Mouse (Mus musculus) hindbrain, postnatal 0 days (tissue): ENCODE data around the gene Schip1. TPM values are rescaled to one million over a fixed set of nuclear protein-coding genes. Genes with fewer than 3 reads are reported as not detected.

Experiments used
- ATAC-seq: fragments of 200-750 bp; cut with Nextera tagmentation; 2 replicates; pipeline ENCODE4 v1.8.0; 2017; ENCODE audit warnings: mild to moderate bottlenecking, moderate TSS enrichment, moderate library complexity
- DNase-seq: peaks from one replicate; pipeline ENCODE4 v3.0.0-alpha.2; 2015; ENCODE audit warnings: low spot score
- H3K27ac ChIP-seq: fragments of 300-500 bp; sonication (generic); 2 replicates; pipeline ENCODE4 v1.5.1; 2014; ENCODE audit warnings: mild to moderate bottlenecking
- H3K27me3 ChIP-seq: fragments of 300-500 bp; sonication (generic); 2 replicates; pipeline ENCODE4 v1.6.1; 2014; ENCODE audit warnings: low read length, mixed read lengths; ENCODE audit not compliant: insufficient read depth
- H3K36me3 ChIP-seq: fragments of 300-500 bp; sonication (generic); 2 replicates; pipeline ENCODE4 v1.6.1; 2014; ENCODE audit warnings: low read length, mixed read lengths; ENCODE audit not compliant: insufficient read depth
- H3K4me1 ChIP-seq: fragments of 300-500 bp; sonication (generic); 2 replicates; pipeline ENCODE4 v1.6.1; 2014; ENCODE audit warnings: antibody characterized with exemption, low read length, mixed read lengths; ENCODE audit not compliant: insufficient read depth
- H3K4me2 ChIP-seq: fragments of 300-500 bp; sonication (generic); 2 replicates; pipeline ENCODE4 v1.6.1; 2014; ENCODE audit warnings: low read depth, mild to moderate bottlenecking, low read length, moderate library complexity, mixed read lengths
- H3K4me3 ChIP-seq: fragments of 300-500 bp; sonication (generic); 2 replicates; pipeline ENCODE4 v1.5.1; 2014; ENCODE audit warnings: low read length
- H3K9ac ChIP-seq: fragments of 300-500 bp; sonication (generic); replicated peaks from 2 replicates; pipeline ENCODE4 v1.6.1; 2014; ENCODE audit warnings: mild to moderate bottlenecking, low read length, moderate library complexity, mixed read lengths
- H3K9me3 ChIP-seq: fragments of 300-500 bp; sonication (generic); 2 replicates; pipeline ENCODE4 v1.6.1; 2016; ENCODE audit warnings: low read length, mixed read lengths
- CTCF ChIP-seq: IDR thresholded peaks from 2 replicates; pipeline ENCODE4 v1.5.1; 2016; ENCODE audit warnings: antibody characterized with exemption, control low read depth, low read depth
- WGBS: fragments of 180-500 bp; shearing (Covaris S2); extraction: QIAGEN DNeasy Blood & Tissue Kit; methylation state at CpG from one replicate; pipeline ENCODE4 v1.1.7; 2014; 5-methylcytosine and 5-hydroxymethylcytosine counted together
- polyA plus RNA-seq: library from polyadenylated mRNA; unstranded; fragments of >200 nt; fragmentation: Nextera tagmentation; extraction: Ambion mirVana; gene quantifications from 2 replicates; pipeline ENCODE4 v1.2.1, GENCODE M21; 2015
- total RNA-seq: library from RNA; depleted of rRNA; stranded (reverse); fragments of >200 nt; gene quantifications from 2 replicates; pipeline ENCODE4 v1.2.3, GENCODE M21; 2014

The Schip1 gene
- total and polyA plus RNA-seq, 2 experiments from 2014 or later: 94.3 to 163 TPM

GRCm38 (mm10) chr3:68572249-68573225 is 507.9 kb downstream of the Schip1 start:
- Histone ChIP-seq H3K4me1 (peaks cover 21% of the 10 kb centered on the region), H3K9ac (peak overlapping the region; percentile 77), H3K4me3 (peak overlapping the region; percentile 53), H3K36me3 (no peaks in the 10 kb centered on the region), H3K27me3 (no peaks in the 10 kb centered on the region), H3K4me2 (peak overlapping the region; percentile 71), H3K27ac (peak overlapping the region; percentile 97), H3K9me3 (no peaks in the 10 kb centered on the region)
- TF ChIP-seq CTCF: no peak
- peak; percentile 90 for DNase-seq
- peak; percentile 95 for ATAC-seq
- WGBS: 6% methylated on average over 28 of the region's 28 CpGs

- Histone ChIP-seq H3K4me3 (peak overlapping the region; percentile 53), H3K9me3 (no peaks in the 10 kb centered on the region), H3K27ac (peak overlapping the region; percentile 97), H3K36me3 (no peaks in the 10 kb centered on the region), H3K4me1 (peaks cover 21% of the 10 kb centered on the region), H3K27me3 (no peaks in the 10 kb centered on the region), H3K9ac (peak overlapping the region; percentile 77), H3K4me2 (peak overlapping the region; percentile 71)
- no peak; the same call in 1 of the 2 replicates for TF ChIP-seq CTCF
- WGBS: 23% methylated on average over 3 of the region's 3 CpGs
- ATAC-seq (no peak), DNase-seq (peak; percentile 54)
These were observed 508.6 kb downstream of the Schip1 start for GRCm38 (mm10) chr3:68573226-68573624.

- peak overlapping the region; percentile 97 for H3K27ac ChIP-seq
- peak overlapping the region; percentile 77 for H3K9ac ChIP-seq
- H3K4me3 ChIP-seq: peak overlapping the region; percentile 53
- no peaks in the 10 kb centered on the region for H3K27me3 ChIP-seq
- WGBS: 18% methylated on average over 7 of the region's 8 CpGs
- DNase-seq (no peak), ATAC-seq (no peak)
- H3K4me1 ChIP-seq: peaks cover 21% of the 10 kb centered on the region
- no peak for TF ChIP-seq CTCF
- no peaks in the 10 kb centered on the region for H3K36me3 ChIP-seq
- peak overlapping the region; percentile 71 for H3K4me2 ChIP-seq
- no peaks in the 10 kb centered on the region for H3K9me3 ChIP-seq
These were observed 509.5 kb downstream of the Schip1 start for GRCm38 (mm10) chr3:68574097-68574496.

GRCm38 (mm10) chr3:68574565-68574964 is 510.0 kb downstream of the Schip1 start:
- H3K4me1 ChIP-seq: peaks cover 21% of the 10 kb centered on the region
- no peaks in the 10 kb centered on the region for H3K36me3 ChIP-seq
- peak overlapping the region; percentile 53 for H3K4me3 ChIP-seq
- ATAC-seq (no peak), DNase-seq (no peak)
- WGBS: 36% methylated on average over 8 of the region's 8 CpGs
- peak overlapping the region; percentile 32; the same call in 1 of the 2 replicates for H3K27ac ChIP-seq
- no peak for TF ChIP-seq CTCF
- no peaks in the 10 kb centered on the region for H3K27me3 ChIP-seq
- no peaks in the 10 kb centered on the region for H3K9me3 ChIP-seq
- peak overlapping the region; percentile 71 for H3K4me2 ChIP-seq
- H3K9ac ChIP-seq: peak overlapping the region; percentile 77; the same call in 1 of the 2 replicates

- 34% methylated on average over 10 of the region's 10 CpGs for WGBS
- TF ChIP-seq CTCF: no peak
- H3K36me3 ChIP-seq: no peaks in the 10 kb centered on the region
- no peaks in the 10 kb centered on the region for H3K9me3 ChIP-seq
- no peak overlapping the region for H3K4me3 ChIP-seq
- peak overlapping the region; percentile 67 for H3K27ac ChIP-seq
- no peaks in the 10 kb centered on the region for H3K27me3 ChIP-seq
- DNase-seq (peak; percentile 48), ATAC-seq (no peak)
- H3K9ac ChIP-seq: no peak overlapping the region; the same call in 1 of the 2 replicates
- H3K4me2 ChIP-seq: peak overlapping the region; percentile 71
- peaks cover 21% of the 10 kb centered on the region for H3K4me1 ChIP-seq
These were observed 511.2 kb downstream of the Schip1 start for GRCm38 (mm10) chr3:68575636-68576340.

GRCm38 (mm10) chr3:68576431-68576830 is 511.8 kb downstream of the Schip1 start:
- H3K27me3 ChIP-seq: no peaks in the 10 kb centered on the region
- peak overlapping the region; percentile 67 for H3K27ac ChIP-seq
- H3K4me1 ChIP-seq: peaks cover 21% of the 10 kb centered on the region
- WGBS: 12% methylated on average over 7 of the region's 7 CpGs
- ATAC-seq: no peak
- H3K4me3 ChIP-seq: peak overlapping the region; percentile 11; the same call in 1 of the 2 replicates
- no peaks in the 10 kb centered on the region for H3K36me3 ChIP-seq
- peak; percentile 84 for DNase-seq
- no peak for TF ChIP-seq CTCF
- H3K4me2 ChIP-seq: peak overlapping the region; percentile 71
- H3K9me3 ChIP-seq: no peaks in the 10 kb centered on the region
- peak overlapping the region; percentile 48 for H3K9ac ChIP-seq
